Mouse (Mus musculus): ENCODE results near the gene Vps37d. TPM values are rescaled to one million over a fixed set of nuclear protein-coding genes. Genes with fewer than 3 reads are reported as not detected.

Vps37d gene
- polyA plus RNA-seq, 2 experiments from 2014 or later, result not detected

DNA sequence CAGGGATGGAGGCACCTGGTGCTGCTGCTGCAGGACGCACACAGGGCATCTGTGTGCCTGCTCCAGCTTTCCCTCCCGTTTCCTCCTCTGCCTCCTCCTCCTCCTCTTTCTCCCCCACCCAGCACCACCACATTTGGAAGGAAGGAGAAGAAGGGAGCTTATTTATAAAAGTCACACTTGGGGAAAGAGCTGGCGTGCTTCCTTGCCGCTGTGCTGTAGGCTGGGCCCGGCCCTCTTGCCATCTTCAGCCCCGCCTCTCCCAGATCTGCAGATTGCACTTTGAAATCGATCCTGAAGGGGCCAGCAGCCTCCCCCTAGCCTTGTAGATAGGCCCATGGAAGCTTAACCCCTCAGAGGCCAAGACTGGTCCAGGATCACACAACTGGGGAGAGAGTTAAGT, 52.2 kb downstream of the Vps37d start:
- ATAC-seq, result no peak

DNA sequence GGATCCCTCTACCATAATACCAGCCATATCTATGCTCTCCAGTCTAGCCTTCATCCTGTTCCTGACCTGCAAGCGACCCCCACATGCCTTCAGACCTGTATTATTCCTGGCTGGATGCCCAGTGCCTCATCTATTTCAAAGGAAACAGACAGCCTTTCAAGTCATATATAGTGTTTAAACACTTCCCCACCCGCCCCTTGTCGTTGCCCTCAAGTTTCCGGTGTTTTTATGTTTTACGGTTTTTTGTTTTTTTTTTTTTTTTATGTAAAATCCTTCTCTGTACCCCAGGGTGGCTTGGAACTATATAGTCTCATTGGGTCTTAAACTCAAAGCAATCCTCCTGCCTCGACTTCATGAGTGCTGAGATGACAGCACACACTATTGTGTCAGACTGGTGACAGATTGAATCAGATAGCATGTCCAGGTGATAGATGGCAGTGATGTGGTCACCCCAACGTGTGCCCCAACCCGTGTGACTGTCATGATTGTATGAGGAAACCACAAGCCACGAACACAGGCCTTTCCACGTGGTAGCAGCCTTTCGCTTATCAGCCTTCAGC, 53.3 kb downstream of the Vps37d start:
- peak; percentile 78 for ATAC-seq

DNA sequence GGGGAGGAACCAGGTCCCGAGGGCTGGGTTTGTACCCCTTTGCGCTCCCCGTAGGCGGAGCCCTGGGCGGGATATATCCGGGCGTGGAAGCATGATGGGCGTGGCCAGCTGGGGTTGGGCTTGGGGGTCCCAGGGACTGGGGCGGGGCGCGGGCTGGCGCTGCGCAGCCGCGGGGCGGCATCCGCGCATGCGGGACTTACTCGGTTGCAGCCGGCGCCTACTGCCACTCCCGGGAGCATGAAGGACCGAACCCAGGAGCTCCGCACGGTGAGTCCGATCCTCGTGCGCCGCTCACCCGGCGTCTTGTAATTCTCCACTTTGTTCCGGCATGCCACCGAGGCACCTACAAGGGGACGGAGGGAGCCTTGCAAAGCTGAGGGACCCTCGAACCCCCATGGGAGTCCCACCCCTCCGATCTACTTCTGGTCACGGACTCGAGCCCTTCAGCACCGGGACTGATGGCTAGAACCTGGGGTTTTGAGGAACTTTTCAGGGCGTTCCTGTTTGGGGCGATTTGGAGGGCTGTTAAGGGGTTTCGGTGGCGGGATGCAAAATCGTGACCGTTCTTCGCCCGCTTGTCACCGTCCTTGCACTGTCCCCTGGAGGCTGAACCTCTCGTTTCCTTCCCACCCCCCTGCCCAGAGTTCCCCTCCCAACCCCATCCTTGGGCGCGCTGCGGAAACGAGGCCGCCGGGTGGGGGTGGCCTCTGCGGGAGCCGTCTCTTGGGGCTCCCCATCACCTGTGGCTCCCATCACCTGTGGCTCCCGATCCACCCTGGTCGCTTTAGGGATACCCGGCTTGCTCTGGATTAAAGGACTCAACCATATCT, 54.5 kb downstream of the Vps37d start, which contains the start of gene Stx1a:
Gene Stx1a, plus strand, starts transcription at position 139 of the 830 bp plus-strand sequence.
- peak; percentile 52 for ATAC-seq

Other genes starting within 250 kb of the Vps37d start
- gene Tmem270, start 171.5 kb downstream of the Vps37d start, polyA plus RNA-seq (2017; shearing (Covaris generic)), result not detected
- not detected for gene Cldn13, start 162.7 kb downstream of the Vps37d start, polyA plus RNA-seq (2017; shearing (Covaris generic))
- gene Mettl27, start 145.9 kb downstream of the Vps37d start, polyA plus RNA-seq (2017; shearing (Covaris generic)), result 10 to 100 TPM; 11.4 to 16.7 TPM
- under 1 TPM in 1 of 2 experiments, not detected in 1; 0.40 TPM for gene Cldn4, start 131.3 kb downstream of the Vps37d start, polyA plus RNA-seq (2017; shearing (Covaris generic))
- not detected for gene Cldn3, start 92.1 kb downstream of the Vps37d start, polyA plus RNA-seq (2017; shearing (Covaris generic))
- 10 to 100 TPM; 64.3 to 80.5 TPM for gene Abhd11, start 69.1 kb downstream of the Vps37d start, polyA plus RNA-seq (2017; shearing (Covaris generic))
- gene Stx1a, start 54.8 kb downstream of the Vps37d start, polyA plus RNA-seq (2017; shearing (Covaris generic)), result 10 to 100 TPM; 15.4 to 27.0 TPM
- gene Dnajc30, start 14.1 kb downstream of the Vps37d start, polyA plus RNA-seq (2017; shearing (Covaris generic)), result 10 to 100 TPM; 23.4 to 36.6 TPM
- 100 to 1,000 TPM in 1 of 2 experiments, 10 to 100 TPM in 1; 60.8 to 103 TPM for gene Bud23, start 13.3 kb downstream of the Vps37d start, polyA plus RNA-seq (2017; shearing (Covaris generic))
- gene Mlxipl, start 11.6 kb upstream of the Vps37d start, polyA plus RNA-seq (2017; shearing (Covaris generic)), result under 1 TPM in 1 of 2 experiments, not detected in 1; 0.13 TPM
- 1 to 10 TPM; 4.8 to 5.3 TPM for gene Tbl2, start 71.4 kb upstream of the Vps37d start, polyA plus RNA-seq (2017; shearing (Covaris generic))
- gene Bcl7b, start 90.0 kb upstream of the Vps37d start, polyA plus RNA-seq (2017; shearing (Covaris generic)), result 10 to 100 TPM; 47.1 to 79.6 TPM
- 10 to 100 TPM; 25.2 to 25.4 TPM for gene Baz1b, start 109.0 kb upstream of the Vps37d start, polyA plus RNA-seq (2017; shearing (Covaris generic))
- gene Fzd9, start 173.0 kb upstream of the Vps37d start, polyA plus RNA-seq (2017; shearing (Covaris generic)), result not detected